Mouse (Mus musculus) heart, embryonic 13.5 days (tissue): ENCODE measurements around the gene Tap2. TPM values are rescaled to one million over a fixed set of nuclear protein-coding genes. Genes with fewer than 3 reads are reported as not detected.
A peak's percentile ranks its signal among the peaks of the same experiment; 100 is the strongest.

ENCODE experiments used
- ATAC-seq: fragments of 200-750 bp; cut with Nextera tagmentation; 2 replicates; pipeline ENCODE4 v1.8.0; 2017; ENCODE audit warnings: moderate TSS enrichment; ENCODE audit not compliant: insufficient number of reproducible peaks, low FRiP score, low TSS enrichment; ENCODE audit errors: extremely low read depth
- H3K27ac ChIP-seq: fragments of 300-500 bp; sonication (generic); replicated peaks from 2 replicates; pipeline ENCODE4 v1.5.1; 2015; ENCODE audit warnings: moderate library complexity, mild to moderate bottlenecking, inconsistent platforms
- H3K27me3 ChIP-seq: fragments of 300-500 bp; sonication (generic); replicated peaks from 2 replicates; pipeline ENCODE4 v1.6.1; 2015; ENCODE audit warnings: mild to moderate bottlenecking, inconsistent platforms
- H3K36me3 ChIP-seq: fragments of 300-500 bp; sonication (generic); 2 replicates; pipeline ENCODE4 v1.6.1; 2015; ENCODE audit warnings: mild to moderate bottlenecking, inconsistent platforms
- H3K4me1 ChIP-seq: fragments of 300-500 bp; sonication (generic); 2 replicates; pipeline ENCODE4 v1.6.1; 2015; ENCODE audit warnings: inconsistent platforms
- H3K4me2 ChIP-seq: fragments of 300-500 bp; sonication (generic); 2 replicates; pipeline ENCODE4 v1.6.1; 2015; ENCODE audit warnings: inconsistent platforms, mild to moderate bottlenecking, moderate library complexity
- H3K4me3 ChIP-seq: fragments of 300-500 bp; sonication (generic); 2 replicates; pipeline ENCODE4 v1.5.1; 2015; ENCODE audit warnings: moderate library complexity, mild to moderate bottlenecking, inconsistent platforms
- H3K9ac ChIP-seq: fragments of 300-500 bp; sonication (generic); 2 replicates; pipeline ENCODE4 v1.6.1; 2015; ENCODE audit warnings: inconsistent platforms, mild to moderate bottlenecking, moderate library complexity
- H3K9me3 ChIP-seq: fragments of 300-500 bp; sonication (generic); 2 replicates; pipeline ENCODE4 v1.6.1; 2016; ENCODE audit warnings: inconsistent platforms
- WGBS: fragments of 180-500 bp; shearing (Covaris S2); methylation state at CpG from one replicate; pipeline ENCODE4 v1.1.7; 2015; ENCODE audit warnings: mixed read lengths; 5-methylcytosine and 5-hydroxymethylcytosine counted together
- polyA plus RNA-seq: library from polyadenylated mRNA; unstranded; fragments of >200 nt; fragmentation: Nextera tagmentation; extraction: Ambion mirVana; gene quantifications from 2 replicates; pipeline ENCODE4 v1.2.1, GENCODE M21; 2015

The Tap2 gene
- 1.8 and 2.1 TPM in 2 replicates for polyA plus RNA-seq

DNA sequence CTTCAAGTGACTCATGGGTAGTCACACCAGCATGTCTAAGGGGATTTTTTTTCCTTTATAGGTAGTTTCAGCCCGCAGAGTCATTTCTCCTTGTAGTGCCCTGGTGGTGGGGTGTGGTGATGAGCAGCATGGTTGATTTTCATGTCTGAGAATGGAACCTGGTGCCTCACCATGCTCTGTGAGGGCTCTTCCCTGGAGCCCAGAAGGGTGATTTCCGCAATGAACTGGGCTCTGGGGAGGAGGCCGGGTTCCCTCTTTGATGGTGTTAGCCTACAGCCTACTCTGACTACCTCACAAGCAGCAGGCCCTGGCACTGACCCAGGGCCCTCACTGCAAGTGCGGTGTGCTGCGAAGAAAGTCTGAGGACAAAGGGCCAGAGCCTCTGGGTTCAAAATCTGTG lies at the start of gene Tap2:
TSS of gene Tap2 (plus strand) at position 84 of the 400 bp plus-strand sequence.
- Histone ChIP-seq H3K27me3 (peaks cover 83% of the 10 kb centered on the region), H3K27ac (no peak within 1 kb of the TSS), H3K36me3 (no peaks in the 10 kb centered on the region), H3K9me3 (no peaks in the 10 kb centered on the region), H3K9ac (peak within 1 kb of the TSS; percentile 87), H3K4me3 (peak within 1 kb of the TSS; percentile 86), H3K4me1 (peaks cover 9% of the 10 kb centered on the region), H3K4me2 (peak within 1 kb of the TSS; percentile 99)
- ATAC-seq: no peak
- 67% methylated on average over 5 of the region's 5 CpGs for WGBS

- WGBS: 44% methylated on average over 5 of the region's 5 CpGs
- Histone ChIP-seq H3K4me1 (no peaks in the 10 kb centered on the region), H3K9me3 (no peaks in the 10 kb centered on the region), H3K4me2 (no peak overlapping the region), H3K36me3 (no peaks in the 10 kb centered on the region), H3K9ac (no peak overlapping the region), H3K27ac (no peak overlapping the region), H3K4me3 (no peak overlapping the region), H3K27me3 (peaks cover 42% of the 10 kb centered on the region; the same call in 1 of the 2 replicates)
- ATAC-seq: no peak
Measured at GRCm38 (mm10) chr17:34155534-34155933, 47.8 kb upstream of the Tap2 start.

DNA sequence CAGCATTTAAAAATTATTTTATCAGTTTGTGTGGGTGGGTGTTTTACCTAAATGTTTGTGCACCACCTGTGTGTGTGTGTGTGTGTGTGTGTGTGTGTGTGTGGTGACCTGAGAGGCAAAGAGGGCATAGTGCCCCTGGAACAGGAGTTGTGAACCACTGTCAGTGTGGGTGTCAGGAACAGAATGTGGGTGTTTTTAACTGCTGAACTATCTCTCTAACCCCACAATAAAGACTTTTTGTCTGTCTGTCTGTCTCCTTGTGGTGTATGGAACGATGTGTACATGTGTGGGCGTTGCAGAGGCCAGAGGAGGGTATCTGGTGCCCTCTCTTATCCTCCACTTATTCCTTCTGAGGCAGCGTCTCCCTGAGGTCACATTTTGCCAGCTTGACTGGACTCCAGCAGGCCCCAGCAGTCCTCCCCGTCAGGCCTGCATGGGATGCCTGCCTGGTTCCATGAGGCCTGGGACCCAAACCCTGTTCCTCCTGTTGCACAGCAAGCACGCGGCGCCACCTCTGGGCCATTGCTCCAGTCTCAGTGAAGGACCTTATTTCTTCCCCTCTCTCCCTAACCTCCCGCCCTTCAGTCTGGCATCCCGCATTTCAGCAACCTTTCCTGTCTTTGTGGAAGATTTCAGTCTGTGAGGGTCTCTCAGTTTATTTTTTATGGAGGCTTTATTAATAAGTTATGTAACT lies 39.0 kb upstream of the Tap2 start:
- 30% methylated on average over 9 of the region's 9 CpGs for WGBS
- H3K9me3 ChIP-seq: no peaks in the 10 kb centered on the region
- no peaks in the 10 kb centered on the region for H3K4me1 ChIP-seq
- no peak overlapping the region for H3K9ac ChIP-seq
- H3K36me3 ChIP-seq: no peaks in the 10 kb centered on the region
- H3K27ac ChIP-seq: no peak overlapping the region
- ATAC-seq: no peak
- H3K4me2 ChIP-seq: no peak overlapping the region
- H3K27me3 ChIP-seq: peaks cover 32% of the 10 kb centered on the region
- H3K4me3 ChIP-seq: no peak overlapping the region

- H3K4me3 ChIP-seq: no peak overlapping the region
- H3K27ac ChIP-seq: no peak overlapping the region
- H3K9me3 ChIP-seq: no peaks in the 10 kb centered on the region
- H3K27me3 ChIP-seq: peaks cover 27% of the 10 kb centered on the region
- no peak overlapping the region for H3K4me2 ChIP-seq
- no peak for ATAC-seq
- H3K9ac ChIP-seq: no peak overlapping the region
- no peaks in the 10 kb centered on the region for H3K36me3 ChIP-seq
- 67% methylated on average over 6 of the region's 6 CpGs for WGBS
- no peaks in the 10 kb centered on the region for H3K4me1 ChIP-seq
Measured at GRCm38 (mm10) chr17:34165033-34165730, 38.1 kb upstream of the Tap2 start.

- Histone ChIP-seq H3K9me3 (no peaks in the 10 kb centered on the region), H3K4me1 (no peaks in the 10 kb centered on the region), H3K9ac (no peak overlapping the region), H3K27me3 (peaks cover 19% of the 10 kb centered on the region), H3K4me3 (no peak overlapping the region), H3K4me2 (no peak overlapping the region), H3K36me3 (no peaks in the 10 kb centered on the region), H3K27ac (no peak overlapping the region)
- 5% methylated on average over 2 of the region's 2 CpGs for WGBS
- ATAC-seq: no peak
Measured at GRCm38 (mm10) chr17:34169279-34169678, 34.0 kb upstream of the Tap2 start.

DNA sequence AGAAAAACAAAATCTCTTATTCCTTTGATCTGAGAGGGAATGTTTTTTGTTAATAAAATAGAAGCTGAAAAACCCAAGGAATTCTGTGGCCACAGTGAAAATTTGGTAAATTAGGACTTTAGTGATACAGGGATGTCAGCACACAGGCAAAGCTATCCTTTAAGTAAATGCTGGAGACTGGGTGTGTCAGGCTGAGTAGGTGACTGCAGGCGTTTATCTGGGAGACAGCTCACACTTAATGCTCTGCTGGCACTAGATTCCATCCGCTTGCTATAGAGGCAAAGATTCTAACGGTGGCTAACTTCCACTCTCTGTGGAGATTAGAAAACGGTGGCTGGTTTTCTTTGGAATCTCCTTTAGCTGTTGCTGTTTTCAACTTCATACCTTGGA lies 32.8 kb upstream of the Tap2 start:
- no peaks in the 10 kb centered on the region for H3K4me1 ChIP-seq
- no peak for ATAC-seq

DNA sequence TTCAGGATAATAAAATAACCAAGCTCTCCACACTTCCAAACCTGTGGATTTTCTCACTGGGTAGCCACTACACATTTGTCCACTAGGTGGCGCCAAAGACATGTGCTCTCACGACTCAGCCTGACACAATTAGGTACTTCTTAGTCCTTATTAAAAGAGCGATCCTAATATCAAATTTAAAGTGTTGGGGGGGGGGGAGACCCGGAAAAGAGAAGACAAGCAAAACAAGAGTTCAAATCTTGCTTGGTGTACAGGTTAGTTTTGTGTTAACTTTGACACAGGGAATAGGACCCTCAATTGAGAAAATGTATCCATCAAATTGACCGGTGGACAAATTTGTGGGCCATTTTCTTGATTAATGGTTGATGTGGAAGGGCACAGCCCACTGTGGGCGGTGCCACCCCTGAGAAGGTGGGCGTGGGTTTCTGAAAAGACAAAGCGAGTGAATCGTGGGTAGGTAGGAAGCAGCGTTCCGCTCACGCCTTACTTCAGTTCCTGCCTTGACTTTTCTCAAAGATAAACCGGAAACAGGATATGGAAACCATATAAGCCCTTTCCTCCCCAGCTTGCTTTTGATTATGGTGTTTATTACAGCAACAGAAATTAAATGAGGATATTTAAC lies 32.3 kb upstream of the Tap2 start:
- WGBS: 37% methylated on average over 13 of the region's 13 CpGs
- H3K27me3 ChIP-seq: peaks cover 26% of the 10 kb centered on the region
- no peak overlapping the region for H3K9ac ChIP-seq
- H3K4me2 ChIP-seq: peak overlapping the region; percentile 26
- H3K4me1 ChIP-seq: no peaks in the 10 kb centered on the region
- H3K4me3 ChIP-seq: no peak overlapping the region
- H3K36me3 ChIP-seq: no peaks in the 10 kb centered on the region
- H3K9me3 ChIP-seq: no peaks in the 10 kb centered on the region
- no peak overlapping the region for H3K27ac ChIP-seq
- no peak for ATAC-seq

More for the DNA sequence above, 32.8 kb upstream of the Tap2 start:
- no peak overlapping the region for H3K4me2 ChIP-seq
- 21% methylated on average over 4 of the region's 4 CpGs for WGBS
- H3K9me3 ChIP-seq: no peaks in the 10 kb centered on the region
- H3K36me3 ChIP-seq: no peaks in the 10 kb centered on the region
- no peak overlapping the region for H3K9ac ChIP-seq
- H3K27ac ChIP-seq: no peak overlapping the region
- no peak overlapping the region for H3K4me3 ChIP-seq
- H3K27me3 ChIP-seq: peaks cover 27% of the 10 kb centered on the region

DNA sequence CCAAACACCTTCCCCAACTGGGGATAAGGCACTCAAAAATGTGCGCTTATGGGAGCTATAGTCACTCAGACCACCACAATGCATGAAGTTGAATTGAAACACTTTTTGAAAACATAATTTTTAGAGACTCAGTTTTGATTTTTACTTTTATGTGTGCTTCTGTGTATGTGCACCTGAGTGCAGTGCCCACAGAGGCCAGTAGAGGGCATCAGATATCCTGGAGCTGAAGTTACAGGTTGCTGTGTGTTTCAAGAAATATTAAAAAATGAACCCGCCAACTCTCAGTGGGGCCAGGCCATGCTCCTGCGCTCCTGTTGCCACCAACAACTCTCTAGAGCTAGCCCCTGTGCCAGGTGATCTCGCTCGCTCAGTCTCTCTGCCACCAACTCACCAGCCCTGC lies 30.8 kb upstream of the Tap2 start:
- no peaks in the 10 kb centered on the region for H3K36me3 ChIP-seq
- ATAC-seq: no peak
- no peaks in the 10 kb centered on the region for H3K4me1 ChIP-seq
- H3K27me3 ChIP-seq: peaks cover 24% of the 10 kb centered on the region
- no peak overlapping the region for H3K9ac ChIP-seq
- peaks cover 9% of the 10 kb centered on the region; the same call in 1 of the 2 replicates for H3K9me3 ChIP-seq
- H3K4me3 ChIP-seq: no peak overlapping the region
- no peak overlapping the region for H3K4me2 ChIP-seq
- H3K27ac ChIP-seq: no peak overlapping the region
- WGBS: 88% methylated on average over 5 of the region's 5 CpGs

DNA sequence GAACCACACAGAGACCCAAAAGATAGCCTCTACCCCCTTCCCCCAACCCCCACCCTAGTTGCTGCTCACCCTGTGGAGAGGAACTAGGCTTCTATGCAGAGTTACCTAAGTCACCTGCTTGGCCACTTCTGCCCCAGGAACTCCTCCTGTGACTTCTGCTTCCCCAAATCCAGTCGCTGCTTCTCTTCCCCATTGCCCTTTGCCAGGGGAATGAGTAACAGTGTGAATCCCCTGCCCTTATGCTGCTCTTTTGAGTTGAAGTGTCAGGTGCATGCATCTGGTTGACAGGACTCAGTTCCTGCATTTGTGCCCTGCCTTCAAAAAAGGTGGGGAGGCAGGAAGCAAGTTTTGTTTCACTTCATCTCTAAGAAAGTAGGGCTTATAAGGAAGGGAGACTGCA lies 29.3 kb upstream of the Tap2 start:
- no peak for ATAC-seq
- Histone ChIP-seq H3K4me3 (no peak overlapping the region), H3K9me3 (peaks cover 9% of the 10 kb centered on the region; the same call in 1 of the 2 replicates), H3K4me2 (no peak overlapping the region), H3K27me3 (peaks cover 18% of the 10 kb centered on the region), H3K9ac (no peak overlapping the region), H3K27ac (no peak overlapping the region), H3K4me1 (no peaks in the 10 kb centered on the region), H3K36me3 (no peaks in the 10 kb centered on the region)
- WGBS: 44% methylated on average over 1 of the region's 1 CpGs

- H3K9me3 ChIP-seq: peaks cover 9% of the 10 kb centered on the region; the same call in 1 of the 2 replicates
- H3K4me2 ChIP-seq: no peak overlapping the region
- H3K4me3 ChIP-seq: no peak overlapping the region
- H3K36me3 ChIP-seq: no peaks in the 10 kb centered on the region
- WGBS: 60% methylated on average over 4 of the region's 4 CpGs
- no peak overlapping the region for H3K27ac ChIP-seq
- H3K4me1 ChIP-seq: no peaks in the 10 kb centered on the region
- peaks cover 40% of the 10 kb centered on the region for H3K27me3 ChIP-seq
- no peak overlapping the region for H3K9ac ChIP-seq
- no peak for ATAC-seq
Measured at GRCm38 (mm10) chr17:34177179-34177578, 26.1 kb upstream of the Tap2 start.

DNA sequence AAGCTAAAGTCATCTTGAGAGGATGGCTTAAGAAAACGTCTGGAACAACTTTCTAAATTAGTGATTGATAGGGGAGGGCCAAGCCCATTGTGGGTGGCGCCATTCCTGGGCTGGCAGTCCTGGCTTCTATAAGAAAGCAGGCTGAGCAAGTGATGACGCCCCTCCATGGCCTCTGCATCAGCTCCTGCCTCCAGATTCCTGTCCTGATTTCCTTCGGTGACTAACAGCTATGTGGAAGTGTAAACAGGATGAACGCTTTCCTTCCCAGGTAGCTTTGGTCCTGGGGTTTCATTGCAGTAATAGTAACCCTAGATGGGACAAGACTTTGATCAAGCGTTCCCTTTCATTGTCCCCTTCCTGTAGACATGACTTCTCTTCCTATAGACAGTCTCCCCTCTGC lies 24.3 kb upstream of the Tap2 start:
- 54% methylated on average over 6 of the region's 6 CpGs for WGBS
- Histone ChIP-seq H3K27me3 (peaks cover 56% of the 10 kb centered on the region), H3K27ac (no peak overlapping the region), H3K4me3 (no peak overlapping the region), H3K36me3 (no peaks in the 10 kb centered on the region), H3K9ac (no peak overlapping the region), H3K4me2 (no peak overlapping the region), H3K4me1 (no peaks in the 10 kb centered on the region), H3K9me3 (peaks cover 9% of the 10 kb centered on the region; the same call in 1 of the 2 replicates)
- ATAC-seq: no peak
